Mouse (Mus musculus): ENCODE data around the gene Galnt7. TPM values are rescaled to one million over a fixed set of nuclear protein-coding genes. Genes with fewer than 3 reads are reported as not detected.

Gene Galnt7
- polyA plus RNA-seq, 1 experiment from 2014 or later: 8.7 TPM

DNA sequence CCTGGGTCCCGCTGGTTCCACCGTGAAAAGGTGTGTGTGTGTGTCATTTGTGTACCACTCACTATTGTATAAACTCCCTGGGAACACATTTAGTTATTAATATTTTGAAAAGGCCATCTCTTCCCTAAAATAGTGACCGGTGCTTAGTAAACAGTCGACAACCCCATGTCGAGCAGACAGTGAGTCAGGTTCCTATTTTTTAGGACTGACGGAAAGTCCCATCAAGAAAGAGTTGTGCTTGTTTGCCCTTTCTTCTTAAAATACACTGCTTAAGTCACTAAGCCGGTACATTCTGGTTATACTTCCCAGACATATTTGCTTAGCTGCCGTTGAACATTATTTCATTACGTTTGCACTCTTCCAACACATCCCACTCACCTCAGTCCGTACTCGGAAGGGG, 111.9 kb downstream of the Galnt7 start:
- no peak overlapping the region for H3K4me2 ChIP-seq (ENCODE audit: low read length)
- H3K27ac ChIP-seq (ENCODE audit: low read length): no peak overlapping the region
- no peak overlapping the region for H3K4me3 ChIP-seq (replicated peaks; ENCODE audit: low read length)
- no peaks in the 10 kb centered on the region for H3K36me3 ChIP-seq (ENCODE audit: control insufficient read depth, insufficient read depth)
- H3K27me3 ChIP-seq (replicated peaks; ENCODE audit: control insufficient read depth, insufficient read depth, low read length): no peaks in the 10 kb centered on the region
- H3K9ac ChIP-seq (replicated peaks; ENCODE audit: low read depth, low read length): no peak overlapping the region
- no peaks in the 10 kb centered on the region for H3K9me3 ChIP-seq (ENCODE audit: control insufficient read depth, low read length)
- ATAC-seq: no peak
- no peaks in the 10 kb centered on the region for H3K4me1 ChIP-seq (replicated peaks; ENCODE audit: control insufficient read depth, insufficient read depth, low read length)
- 94% methylated on average over 11 of the region's 11 CpGs for WGBS

DNA sequence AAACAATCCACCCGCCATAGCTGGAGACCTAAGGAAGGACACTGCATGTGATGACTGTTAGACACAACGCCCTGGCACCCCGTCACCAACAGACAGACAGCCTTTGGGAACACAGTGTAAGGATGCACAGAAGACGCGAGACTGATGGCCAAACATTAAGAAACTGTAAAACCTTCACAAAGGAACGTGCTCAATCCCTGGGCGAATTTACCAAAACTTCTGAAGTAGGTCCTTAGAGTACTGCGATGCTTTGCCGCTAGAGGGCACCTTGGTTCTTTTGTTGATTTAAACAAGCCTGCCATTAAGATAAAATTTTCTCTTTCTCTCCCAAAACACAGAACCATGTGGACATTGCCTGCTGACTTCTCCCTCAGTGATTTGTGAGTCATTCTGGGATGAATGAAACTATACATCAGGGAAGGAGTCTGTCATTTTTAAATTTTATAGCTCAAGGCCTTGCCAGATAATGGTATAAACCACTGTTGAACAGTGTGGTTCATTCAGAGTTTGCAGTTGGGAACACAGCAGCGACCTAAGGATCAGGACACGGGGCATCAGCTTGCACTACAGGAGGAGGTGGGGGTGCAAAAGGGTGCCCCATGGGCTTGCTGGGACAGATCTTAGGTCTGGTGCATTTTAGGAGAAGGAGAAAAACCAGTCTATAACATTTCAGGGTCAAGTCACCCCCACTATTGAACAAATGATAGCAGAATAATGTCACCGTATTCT, 112.6 kb downstream of the Galnt7 start:
- Histone ChIP-seq H3K9me3 (ENCODE audit: control insufficient read depth, low read length) (no peaks in the 10 kb centered on the region), H3K4me2 (ENCODE audit: low read length) (no peak overlapping the region), H3K27ac (ENCODE audit: low read length) (no peak overlapping the region), H3K27me3 (replicated peaks; ENCODE audit: control insufficient read depth, insufficient read depth, low read length) (no peaks in the 10 kb centered on the region), H3K4me3 (replicated peaks; ENCODE audit: low read length) (no peak overlapping the region), H3K9ac (replicated peaks; ENCODE audit: low read depth, low read length) (no peak overlapping the region), H3K36me3 (ENCODE audit: control insufficient read depth, insufficient read depth) (peaks cover 1% of the 10 kb centered on the region; the same call in 1 of the 2 replicates), H3K4me1 (replicated peaks; ENCODE audit: control insufficient read depth, insufficient read depth, low read length) (no peaks in the 10 kb centered on the region)
- 46% methylated on average over 12 of the region's 12 CpGs for WGBS
- ATAC-seq: peak; percentile 73

DNA sequence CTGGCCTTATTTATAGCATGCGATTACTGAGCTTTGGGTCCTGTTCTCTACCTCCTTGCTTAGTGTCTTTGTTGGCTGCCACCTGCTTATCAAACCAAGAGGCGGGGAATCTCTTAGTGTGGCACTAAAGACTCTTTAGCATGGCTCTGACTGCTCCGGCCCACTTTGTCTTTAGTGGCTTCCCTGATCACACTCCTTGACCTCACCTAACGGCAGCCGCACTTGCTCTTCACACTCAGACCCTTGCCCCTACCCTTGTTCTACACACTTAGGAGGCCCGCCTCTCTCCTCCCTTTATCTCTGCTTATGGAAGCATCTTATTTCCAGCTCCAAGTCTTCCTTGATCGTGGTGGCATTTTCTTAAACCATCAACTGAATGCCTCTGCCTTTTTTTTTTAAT, 114.2 kb downstream of the Galnt7 start:
- Histone ChIP-seq H3K4me3 (replicated peaks; ENCODE audit: low read length) (no peak overlapping the region), H3K4me1 (replicated peaks; ENCODE audit: control insufficient read depth, insufficient read depth, low read length) (no peaks in the 10 kb centered on the region), H3K36me3 (ENCODE audit: control insufficient read depth, insufficient read depth) (peaks cover 4% of the 10 kb centered on the region; the same call in 1 of the 2 replicates), H3K9ac (replicated peaks; ENCODE audit: low read depth, low read length) (no peak overlapping the region), H3K9me3 (ENCODE audit: control insufficient read depth, low read length) (no peaks in the 10 kb centered on the region), H3K4me2 (ENCODE audit: low read length) (no peak overlapping the region), H3K27me3 (replicated peaks; ENCODE audit: control insufficient read depth, insufficient read depth, low read length) (no peaks in the 10 kb centered on the region), H3K27ac (ENCODE audit: low read length) (no peak overlapping the region)
- no peak for ATAC-seq
- WGBS: 87% methylated on average over 7 of the region's 7 CpGs

DNA sequence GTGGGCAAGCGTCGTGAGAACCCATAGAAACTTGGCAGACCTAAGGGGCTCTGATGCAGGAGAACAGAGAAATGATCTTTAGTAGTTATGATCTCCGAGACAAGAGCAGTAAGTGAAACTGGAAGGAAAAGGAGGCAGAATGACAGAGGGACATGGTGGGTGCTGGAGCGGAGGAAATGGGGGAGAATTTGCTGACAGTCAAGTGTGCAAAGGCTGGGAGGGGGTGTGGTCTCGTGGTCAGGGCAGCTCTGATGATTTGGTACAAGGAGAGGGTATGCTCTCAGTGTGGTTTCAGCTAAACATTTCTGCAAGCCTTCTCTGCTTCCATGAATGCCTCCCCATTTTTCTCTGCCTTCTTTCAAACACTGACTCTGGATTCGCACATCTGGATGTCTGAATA, 116.7 kb downstream of the Galnt7 start:
- Histone ChIP-seq H3K9me3 (ENCODE audit: control insufficient read depth, low read length) (no peaks in the 10 kb centered on the region), H3K4me2 (ENCODE audit: low read length) (no peak overlapping the region), H3K9ac (replicated peaks; ENCODE audit: low read depth, low read length) (no peak overlapping the region), H3K27me3 (replicated peaks; ENCODE audit: control insufficient read depth, insufficient read depth, low read length) (no peaks in the 10 kb centered on the region), H3K4me1 (replicated peaks; ENCODE audit: control insufficient read depth, insufficient read depth, low read length) (no peaks in the 10 kb centered on the region), H3K27ac (ENCODE audit: low read length) (no peak overlapping the region), H3K36me3 (ENCODE audit: control insufficient read depth, insufficient read depth) (peaks cover 4% of the 10 kb centered on the region; the same call in 1 of the 2 replicates), H3K4me3 (replicated peaks; ENCODE audit: low read length) (no peak overlapping the region)
- no peak for ATAC-seq
- WGBS: 90% methylated on average over 6 of the region's 6 CpGs

DNA sequence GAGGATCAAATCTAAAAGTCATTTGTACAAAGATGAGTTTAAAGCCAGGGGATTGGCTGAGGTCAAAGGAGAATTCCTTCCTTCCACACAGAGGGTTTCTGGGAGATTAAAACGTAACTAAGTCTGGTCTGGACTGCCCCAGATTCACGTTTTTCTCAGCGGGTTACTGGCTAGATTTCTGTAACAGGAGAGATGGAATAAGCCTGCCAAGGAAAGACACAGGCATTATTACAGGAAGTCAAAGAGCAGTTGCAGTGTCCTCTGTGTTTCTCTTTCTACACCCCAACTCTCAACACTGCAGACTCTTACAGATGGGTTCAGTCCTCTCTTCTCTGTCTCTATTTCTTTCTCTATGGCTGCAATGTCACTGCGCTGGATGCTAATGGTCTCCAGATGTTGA, 118.3 kb downstream of the Galnt7 start:
- ATAC-seq: no peak

DNA sequence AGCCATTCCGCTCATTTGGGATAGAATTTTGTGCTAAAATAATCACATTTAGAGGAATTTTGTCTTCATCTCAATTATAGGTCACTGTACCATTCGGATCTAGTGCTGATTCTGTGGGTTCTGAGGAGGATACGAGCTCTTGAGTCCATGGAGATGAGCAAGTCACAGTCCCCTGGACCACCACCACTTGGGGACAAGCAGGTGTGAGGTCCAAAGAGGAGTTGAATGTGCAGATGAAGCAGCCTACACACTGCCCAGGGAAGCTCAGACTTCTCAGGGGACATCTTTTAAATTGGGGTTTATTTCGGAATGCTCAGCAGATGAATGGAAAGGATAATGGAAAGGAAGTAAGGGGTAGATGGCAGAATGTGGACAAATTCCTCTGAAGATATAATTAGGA, 119.7 kb downstream of the Galnt7 start:
- H3K27ac ChIP-seq (ENCODE audit: low read length): no peak overlapping the region

More for the DNA sequence above, 118.3 kb downstream of the Galnt7 start:
- Histone ChIP-seq H3K9me3 (ENCODE audit: control insufficient read depth, low read length) (no peaks in the 10 kb centered on the region), H3K36me3 (ENCODE audit: control insufficient read depth, insufficient read depth) (peaks cover 4% of the 10 kb centered on the region; the same call in 1 of the 2 replicates), H3K27ac (ENCODE audit: low read length) (no peak overlapping the region), H3K4me2 (ENCODE audit: low read length) (no peak overlapping the region), H3K4me3 (replicated peaks; ENCODE audit: low read length) (no peak overlapping the region), H3K9ac (replicated peaks; ENCODE audit: low read depth, low read length) (no peak overlapping the region), H3K27me3 (replicated peaks; ENCODE audit: control insufficient read depth, insufficient read depth, low read length) (no peaks in the 10 kb centered on the region), H3K4me1 (replicated peaks; ENCODE audit: control insufficient read depth, insufficient read depth, low read length) (0 out of 2 replicates have a peak, but pooled peaks cover 4% of the 10 kb centered on the region)
- 66% methylated on average over 4 of the region's 4 CpGs for WGBS

DNA sequence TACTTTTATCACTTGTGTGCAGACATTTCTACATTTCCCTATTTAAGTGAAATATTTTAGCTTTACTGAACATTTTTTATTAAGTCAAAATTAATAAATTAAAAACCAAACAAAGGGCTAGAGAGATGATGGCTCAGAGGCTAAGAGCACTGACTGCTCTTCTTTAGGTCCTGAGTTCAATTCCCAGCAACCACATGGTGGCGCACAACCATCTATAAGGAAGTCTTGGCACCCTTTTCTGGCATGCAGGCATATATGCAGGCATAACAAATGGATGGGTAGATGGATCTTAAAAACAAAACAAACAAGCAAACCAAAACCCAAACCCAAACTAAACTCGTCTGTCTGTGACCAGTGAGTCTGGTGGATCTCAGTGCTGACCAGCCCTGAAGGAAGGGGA, 120.6 kb downstream of the Galnt7 start:
- Histone ChIP-seq H3K9ac (replicated peaks; ENCODE audit: low read depth, low read length) (no peak overlapping the region), H3K4me1 (replicated peaks; ENCODE audit: control insufficient read depth, insufficient read depth, low read length) (0 out of 2 replicates have a peak, but pooled peaks cover 4% of the 10 kb centered on the region), H3K9me3 (ENCODE audit: control insufficient read depth, low read length) (no peaks in the 10 kb centered on the region), H3K36me3 (ENCODE audit: control insufficient read depth, insufficient read depth) (peaks cover 4% of the 10 kb centered on the region; the same call in 1 of the 2 replicates), H3K4me2 (ENCODE audit: low read length) (no peak overlapping the region), H3K27ac (ENCODE audit: low read length) (no peak overlapping the region), H3K27me3 (replicated peaks; ENCODE audit: control insufficient read depth, insufficient read depth, low read length) (no peaks in the 10 kb centered on the region), H3K4me3 (replicated peaks; ENCODE audit: low read length) (no peak overlapping the region)
- ATAC-seq: no peak
- 38% methylated on average over 2 of the region's 2 CpGs for WGBS

More for the DNA sequence above, 119.7 kb downstream of the Galnt7 start:
- Histone ChIP-seq H3K36me3 (ENCODE audit: control insufficient read depth, insufficient read depth) (peaks cover 4% of the 10 kb centered on the region; the same call in 1 of the 2 replicates), H3K4me3 (replicated peaks; ENCODE audit: low read length) (no peak overlapping the region), H3K4me1 (replicated peaks; ENCODE audit: control insufficient read depth, insufficient read depth, low read length) (0 out of 2 replicates have a peak, but pooled peaks cover 4% of the 10 kb centered on the region), H3K4me2 (ENCODE audit: low read length) (no peak overlapping the region), H3K9ac (replicated peaks; ENCODE audit: low read depth, low read length) (no peak overlapping the region), H3K27me3 (replicated peaks; ENCODE audit: control insufficient read depth, insufficient read depth, low read length) (no peaks in the 10 kb centered on the region), H3K9me3 (ENCODE audit: control insufficient read depth, low read length) (no peaks in the 10 kb centered on the region)
- no peak for ATAC-seq
- 92% methylated on average over 4 of the region's 4 CpGs for WGBS

DNA sequence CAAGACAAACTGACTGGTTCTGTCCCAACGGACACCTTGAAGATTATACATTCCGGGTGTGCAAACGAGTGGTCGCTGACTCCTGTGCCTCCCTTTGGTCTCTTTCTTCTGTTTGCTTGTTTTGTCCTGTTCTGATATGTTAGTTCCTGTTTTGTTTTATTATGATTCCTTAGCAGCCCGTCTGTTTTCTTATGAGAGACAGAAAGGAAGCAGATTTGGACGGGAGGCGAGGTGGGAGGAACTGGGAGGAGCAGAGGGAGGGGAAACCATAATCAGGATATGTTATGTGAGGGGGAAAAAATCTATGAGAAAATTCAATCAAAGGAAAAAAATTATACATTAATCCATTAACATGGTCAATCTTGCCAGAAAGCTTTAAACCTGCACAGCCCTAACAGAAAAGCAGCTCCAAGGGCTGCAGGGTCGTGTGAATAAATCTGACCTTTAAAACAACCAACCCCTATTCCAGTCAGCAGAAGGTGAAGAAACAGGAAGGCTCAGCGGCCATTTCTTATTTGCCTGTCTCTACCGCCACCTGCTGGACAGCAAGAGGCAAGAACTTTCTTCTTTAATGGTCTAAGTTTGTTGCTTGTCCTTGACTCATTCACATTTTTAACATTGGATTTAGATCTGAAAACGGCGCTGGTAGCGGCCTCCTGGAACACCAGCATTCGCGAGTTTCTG, 122.0 kb downstream of the Galnt7 start:
- H3K4me1 ChIP-seq (replicated peaks; ENCODE audit: control insufficient read depth, insufficient read depth, low read length): 0 out of 2 replicates have a peak, but pooled peaks cover 4% of the 10 kb centered on the region
- H3K4me2 ChIP-seq (ENCODE audit: low read length): peak overlapping the region; percentile 4; the same call in 1 of the 2 replicates
- 26% methylated on average over 15 of the region's 15 CpGs for WGBS
- H3K9ac ChIP-seq (replicated peaks; ENCODE audit: low read depth, low read length): no peak overlapping the region
- no peaks in the 10 kb centered on the region for H3K9me3 ChIP-seq (ENCODE audit: control insufficient read depth, low read length)
- no peak overlapping the region for H3K4me3 ChIP-seq (replicated peaks; ENCODE audit: low read length)
- H3K36me3 ChIP-seq (ENCODE audit: control insufficient read depth, insufficient read depth): peaks cover 4% of the 10 kb centered on the region; the same call in 1 of the 2 replicates
- ATAC-seq: peak; percentile 80
- H3K27me3 ChIP-seq (replicated peaks; ENCODE audit: control insufficient read depth, insufficient read depth, low read length): no peaks in the 10 kb centered on the region
- H3K27ac ChIP-seq (ENCODE audit: low read length): no peak overlapping the region

DNA sequence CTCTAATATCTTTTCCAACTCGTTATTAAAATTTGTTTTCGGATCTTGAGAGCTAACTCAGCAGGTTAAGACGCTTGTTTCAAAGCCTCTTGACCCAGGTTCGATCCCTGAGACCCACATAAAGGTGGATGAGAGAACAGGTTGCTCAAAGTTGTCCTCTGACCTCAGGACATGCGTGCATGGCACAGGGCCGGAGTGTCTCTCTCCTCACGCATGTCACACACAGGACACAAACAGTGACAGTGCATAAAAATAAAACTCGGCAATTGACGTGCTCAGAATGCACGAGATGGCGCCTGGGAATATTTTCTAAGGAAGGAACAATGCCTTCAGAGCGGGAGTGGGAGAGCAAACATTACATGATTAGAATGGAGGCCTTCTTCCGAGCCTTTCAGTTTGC, 122.6 kb downstream of the Galnt7 start:
- Histone ChIP-seq H3K27me3 (replicated peaks; ENCODE audit: control insufficient read depth, insufficient read depth, low read length) (no peaks in the 10 kb centered on the region), H3K36me3 (ENCODE audit: control insufficient read depth, insufficient read depth) (peaks cover 3% of the 10 kb centered on the region; the same call in 1 of the 2 replicates), H3K27ac (ENCODE audit: low read length) (no peak overlapping the region), H3K4me2 (ENCODE audit: low read length) (no peak overlapping the region), H3K4me3 (replicated peaks; ENCODE audit: low read length) (no peak overlapping the region), H3K9me3 (ENCODE audit: control insufficient read depth, low read length) (no peaks in the 10 kb centered on the region), H3K4me1 (replicated peaks; ENCODE audit: control insufficient read depth, insufficient read depth, low read length) (0 out of 2 replicates have a peak, but pooled peaks cover 4% of the 10 kb centered on the region), H3K9ac (replicated peaks; ENCODE audit: low read depth, low read length) (no peak overlapping the region)
- 89% methylated on average over 13 of the region's 13 CpGs for WGBS
- peak; percentile 19; the same call in 1 of the 2 replicates for ATAC-seq

Data from forebrain, embryonic 16.5 days (tissue).